Mouse (Mus musculus) olfactory bulb, adult 2 months (tissue): ENCODE measurements around the gene Hlcs.

Source experiments
- CTCF ChIP-seq: fragments of 200-500 bp; IDR thresholded peaks from 2 replicates; pipeline ENCODE4 v1.5.1; 2012; ENCODE audit warnings: low read depth, mild to moderate bottlenecking, low read length, moderate library complexity; ENCODE audit not compliant: insufficient read depth
- POLR2A ChIP-seq: fragments of 200-500 bp; IDR thresholded peaks from 2 replicates; pipeline ENCODE4 v1.6.1; 2012; ENCODE audit warnings: mild to moderate bottlenecking, low read depth, low read length, moderate library complexity; ENCODE audit not compliant: insufficient read depth

- TF ChIP-seq POLR2A (no peak), CTCF (no peak)
Measured at GRCm38 (mm10) chr16:94331233-94331885, 18.0 kb upstream of the Hlcs start.
